Mouse (Mus musculus) urinary bladder, adult 2 months (tissue): ENCODE measurements around the gene Hoxa11. TPM values are rescaled to one million over a fixed set of nuclear protein-coding genes. Genes with fewer than 3 reads are reported as not detected.
A peak's percentile ranks its signal among the peaks of the same experiment; 100 is the strongest.

Source experiments
- DNase-seq: peaks from one replicate; pipeline ENCODE4 v3.0.0; 2022; ENCODE audit warnings: low spot score
- polyA plus RNA-seq: library from polyadenylated mRNA; depleted of rRNA; stranded (reverse); fragments of >200 nt; gene quantifications from 2 replicates; pipeline ENCODE4 v1.2.3, GENCODE M21; 2012

Hoxa11 gene
- polyA plus RNA-seq, 1 experiment, result 25.4 TPM

DNA sequence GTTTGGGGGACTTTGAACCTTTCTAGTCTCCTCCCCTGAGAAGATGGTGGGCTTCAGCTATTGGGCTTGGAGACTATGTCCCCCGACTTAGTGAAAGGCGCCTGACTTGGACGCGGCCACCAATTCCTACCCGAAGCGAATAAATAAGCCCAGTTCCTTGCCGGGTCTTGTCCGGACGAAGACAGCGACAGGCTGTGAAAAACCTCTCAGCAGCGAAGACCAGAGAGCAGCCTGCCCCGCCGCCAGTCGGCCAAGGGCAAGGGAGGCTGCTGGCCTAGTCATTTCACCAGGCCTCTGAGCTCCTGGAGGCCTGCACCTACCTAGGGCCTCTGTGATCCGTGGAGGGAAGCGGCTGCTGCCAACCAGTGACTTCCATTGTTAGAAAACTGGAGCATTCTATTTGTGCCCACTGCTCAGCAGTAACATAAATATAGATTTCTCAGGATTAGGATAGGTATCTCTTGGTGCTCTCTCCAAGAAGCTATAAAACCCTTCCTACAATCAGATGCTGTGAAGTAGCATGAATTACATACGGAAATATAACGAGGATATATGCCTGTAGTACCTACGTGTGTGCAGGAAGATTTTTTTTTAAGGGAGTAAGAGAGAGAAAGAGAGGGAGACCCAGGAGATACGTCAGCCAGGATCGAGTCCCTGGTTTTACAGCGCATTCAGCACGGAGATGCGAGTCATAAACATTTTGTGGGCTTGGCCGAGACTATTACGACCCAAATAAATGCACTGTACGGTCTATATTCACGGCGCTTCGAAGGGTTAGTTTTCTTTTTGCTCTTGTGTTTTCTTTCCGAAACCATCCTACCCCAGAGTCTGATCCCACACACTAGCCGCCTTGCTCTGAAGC is 25.4 kb downstream of the Hoxa11 start:
- DNase-seq, result peak; percentile 62

DNA sequence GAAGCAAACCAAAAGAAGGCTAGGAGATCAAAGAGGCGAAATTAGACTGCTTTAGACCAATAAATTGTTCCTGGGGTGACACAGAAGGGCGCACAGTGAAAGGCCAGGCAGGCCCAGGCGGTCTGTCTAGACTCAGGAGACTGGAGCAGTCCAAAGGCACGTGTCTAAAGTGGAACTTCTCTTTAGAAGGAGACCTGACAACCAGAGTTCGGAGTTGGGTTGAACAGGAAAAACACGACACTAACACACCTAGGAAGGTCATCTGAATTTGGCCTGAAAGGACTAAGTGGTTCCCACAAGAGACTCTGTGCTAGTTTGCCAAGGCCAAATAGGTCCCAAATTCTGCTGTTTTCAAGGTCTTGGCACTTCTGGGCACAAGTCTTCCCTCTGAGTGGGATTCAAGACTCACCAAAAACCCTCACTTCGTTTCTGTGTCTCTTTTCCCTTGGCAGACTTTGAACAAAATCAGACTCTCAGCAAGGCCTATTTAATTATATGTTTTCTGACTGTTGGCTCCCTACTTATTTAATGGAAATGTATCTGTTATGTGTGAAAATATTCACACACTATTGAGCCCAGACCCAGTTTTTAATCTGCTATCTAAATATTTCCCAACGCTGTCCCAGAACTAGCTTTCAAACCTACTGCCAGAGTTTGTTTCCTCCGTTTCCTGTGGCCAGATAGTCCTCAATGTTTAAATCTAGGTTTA is 26.2 kb downstream of the Hoxa11 start:
- DNase-seq, result no peak

DNA sequence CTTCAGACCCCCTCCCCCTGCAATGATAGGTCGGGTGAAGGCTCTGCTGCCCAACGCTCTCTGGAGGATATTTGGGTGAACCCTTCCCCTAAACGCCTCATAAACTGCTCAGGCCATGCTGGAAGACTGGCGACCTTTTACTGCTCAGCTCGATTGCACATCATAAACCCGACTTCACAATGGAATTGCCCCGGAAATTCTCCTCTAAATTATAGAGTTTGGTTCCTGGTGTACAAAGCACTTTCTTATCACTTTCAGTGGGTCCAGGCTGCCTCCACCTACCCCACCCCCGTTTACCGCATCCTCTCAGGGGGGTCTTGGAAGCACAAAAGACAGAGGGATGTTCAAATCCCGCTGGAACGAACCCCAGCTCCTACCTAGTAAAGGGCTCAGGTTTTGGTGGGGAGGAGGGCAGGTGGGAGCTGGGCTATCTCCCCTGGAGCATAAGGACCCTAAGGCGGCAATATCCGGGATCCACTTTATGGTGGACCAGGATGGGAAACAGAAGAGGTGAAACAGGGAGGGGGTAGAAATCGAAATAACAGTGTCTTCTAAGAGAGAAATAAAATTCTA is 26.9 kb downstream of the Hoxa11 start:
- no peak for DNase-seq

DNA sequence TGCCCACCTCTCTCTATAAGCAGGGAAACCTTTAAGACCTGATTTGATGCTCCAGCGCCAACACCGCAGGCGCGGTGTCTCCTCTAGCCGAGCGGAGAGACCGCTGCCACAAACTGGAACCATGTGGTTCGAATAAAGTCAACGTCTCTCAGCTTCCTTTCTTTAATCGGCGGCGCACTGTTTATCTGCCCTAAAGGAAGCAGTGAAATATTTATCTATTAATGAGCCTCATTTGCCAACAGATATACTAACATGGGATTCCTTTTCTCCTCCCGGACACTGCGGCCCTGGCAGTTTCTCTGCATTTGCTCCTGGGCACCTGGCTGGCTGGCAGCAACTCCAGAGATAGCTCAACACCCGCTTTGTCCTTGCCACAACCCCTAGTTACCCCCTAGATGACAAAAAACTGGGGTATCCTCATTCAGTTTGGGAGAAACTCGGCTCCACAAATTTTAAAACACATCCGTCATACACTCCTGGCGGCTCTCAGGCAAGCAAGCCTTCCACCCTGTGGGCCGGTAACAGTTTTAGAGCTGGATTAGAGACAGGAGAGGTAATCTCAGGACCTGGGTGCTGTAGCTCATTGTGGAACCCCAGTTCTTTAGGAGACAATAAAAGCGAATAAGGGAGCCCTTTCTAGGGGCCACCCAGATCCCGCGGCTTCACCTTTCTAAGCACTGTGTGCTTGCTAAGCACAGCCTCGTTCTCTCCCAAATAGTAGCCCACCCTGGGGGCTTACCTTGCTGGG is 27.5 kb downstream of the Hoxa11 start:
- DNase-seq, result no peak

DNA sequence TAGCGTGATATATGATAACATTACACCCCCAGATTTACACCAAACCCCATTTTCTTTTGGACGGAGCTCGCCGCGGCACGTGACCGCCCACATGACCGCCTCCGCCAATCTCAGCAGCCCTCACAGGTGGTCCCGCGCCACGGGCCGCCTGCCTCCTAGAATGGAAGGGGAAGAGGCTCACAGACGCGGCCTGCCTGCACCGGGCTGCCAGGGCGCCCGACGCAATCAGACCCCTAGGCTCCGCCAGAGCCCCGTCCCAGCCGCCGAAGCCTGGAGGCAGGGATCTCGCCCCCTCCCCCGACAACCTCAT is 28.2 kb downstream of the Hoxa11 start:
- peak; percentile 88 for DNase-seq

DNA sequence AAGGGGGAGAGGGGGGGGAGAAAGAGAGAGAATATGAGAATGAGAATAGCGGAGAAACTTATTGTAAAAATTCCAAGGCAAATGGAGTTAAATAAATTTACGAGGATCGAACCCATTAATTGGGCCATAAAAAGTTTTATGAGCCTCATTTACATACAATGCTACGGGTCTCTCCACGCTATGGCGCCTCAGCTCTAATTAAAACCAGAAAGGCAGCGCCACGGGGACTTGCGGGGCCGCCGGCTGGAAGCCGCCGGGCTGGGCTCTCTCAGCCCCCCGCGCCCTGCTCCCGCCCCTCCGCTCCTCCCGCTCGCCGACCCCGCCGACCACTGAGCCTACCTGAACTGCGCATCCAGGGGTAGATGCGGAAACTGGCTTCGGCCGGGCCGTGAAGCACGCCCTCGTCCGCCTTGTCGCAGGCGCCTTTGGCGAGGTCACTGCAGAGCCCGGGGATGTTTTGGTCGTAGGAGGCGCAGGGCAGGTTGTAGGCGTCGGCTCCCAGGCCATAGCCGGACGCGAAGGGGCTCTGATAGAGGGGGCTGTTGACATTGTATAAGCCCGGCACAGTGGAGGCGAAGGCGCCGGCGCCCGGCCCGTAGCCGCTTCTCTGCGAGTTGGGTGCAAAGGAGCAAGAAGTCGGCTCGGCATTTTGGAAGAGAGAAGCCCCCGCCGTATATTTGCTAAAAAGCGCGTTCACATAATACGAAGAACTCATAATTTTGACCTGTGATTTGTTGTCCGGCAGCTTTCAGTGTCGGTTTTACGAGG is 28.7 kb downstream of the Hoxa11 start:
- peak; percentile 66 for DNase-seq

DNA sequence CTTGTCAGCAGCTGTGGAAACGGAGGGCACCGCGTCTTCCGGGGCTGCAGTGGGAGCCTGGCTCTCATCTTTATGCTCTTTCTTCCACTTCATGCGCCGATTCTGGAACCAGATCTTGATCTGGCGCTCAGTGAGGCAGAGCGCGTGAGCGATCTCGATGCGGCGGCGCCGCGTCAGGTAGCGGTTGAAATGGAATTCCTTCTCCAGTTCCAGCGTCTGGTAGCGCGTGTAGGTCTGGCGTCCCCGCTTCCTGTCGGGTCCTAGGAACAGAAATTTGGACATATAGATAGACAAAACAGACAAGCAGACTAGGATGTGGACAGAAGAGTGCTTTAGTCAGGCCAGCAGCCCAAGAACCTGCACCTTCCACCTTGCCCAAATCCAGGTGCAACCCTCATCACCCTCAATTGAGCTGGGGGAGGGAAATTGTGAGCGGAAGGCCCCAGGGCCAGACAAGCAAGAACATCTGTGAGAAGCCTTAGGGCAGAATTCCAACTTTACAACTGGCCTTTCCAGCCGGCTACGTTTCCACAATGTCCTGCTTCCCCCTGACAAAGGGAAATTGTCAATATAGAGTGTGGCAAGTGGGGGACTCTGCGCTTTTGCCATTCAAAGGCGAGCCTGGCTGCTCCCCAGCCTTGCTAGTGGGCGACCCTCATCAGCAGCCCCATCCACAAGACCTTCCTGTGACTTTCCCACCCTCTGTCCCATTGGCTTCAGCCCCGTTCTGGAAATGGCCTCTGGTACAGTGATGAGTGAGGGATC is 29.7 kb downstream of the Hoxa11 start:
- DNase-seq, result peak; percentile 29

DNA sequence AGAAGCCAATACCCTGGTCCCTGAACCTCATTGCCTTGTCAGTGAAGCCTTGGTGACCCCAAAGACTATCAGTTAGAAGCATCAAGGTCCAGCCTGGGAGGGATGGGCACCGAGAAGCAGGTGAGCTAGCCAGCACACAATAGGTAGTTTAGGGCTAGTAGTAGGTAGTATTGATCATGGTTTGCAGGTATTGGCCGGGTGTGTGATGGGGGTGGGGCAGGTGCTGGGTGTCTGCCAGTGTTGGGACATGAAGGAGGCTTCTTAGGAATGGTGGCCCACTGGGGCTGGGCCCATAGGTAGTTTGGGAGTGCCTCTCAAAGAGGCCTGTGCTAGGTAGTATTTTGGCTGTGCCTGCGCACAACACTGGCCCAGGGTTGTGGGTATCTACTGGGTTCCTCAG is 30.5 kb downstream of the Hoxa11 start:
- DNase-seq, result no peak

DNA sequence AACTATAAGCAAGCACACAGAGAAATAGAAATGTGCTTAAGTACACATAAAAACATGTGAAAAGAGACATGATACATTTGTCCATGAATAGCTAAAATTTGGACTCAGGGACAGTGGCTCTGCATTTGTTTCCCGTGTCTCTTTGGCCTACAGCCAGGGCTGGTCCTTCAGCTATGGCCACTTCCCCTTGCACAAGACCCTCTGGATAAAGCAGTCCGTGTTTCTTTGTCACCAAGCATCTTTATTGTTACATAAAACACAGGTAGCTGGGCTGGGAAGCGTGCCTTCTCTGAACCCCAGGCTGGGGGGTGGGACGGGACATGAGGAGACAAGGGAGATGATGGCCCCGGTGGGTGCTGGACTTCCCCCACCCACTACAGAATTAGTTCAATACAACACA is 31.3 kb downstream of the Hoxa11 start:
- no peak for DNase-seq

DNA sequence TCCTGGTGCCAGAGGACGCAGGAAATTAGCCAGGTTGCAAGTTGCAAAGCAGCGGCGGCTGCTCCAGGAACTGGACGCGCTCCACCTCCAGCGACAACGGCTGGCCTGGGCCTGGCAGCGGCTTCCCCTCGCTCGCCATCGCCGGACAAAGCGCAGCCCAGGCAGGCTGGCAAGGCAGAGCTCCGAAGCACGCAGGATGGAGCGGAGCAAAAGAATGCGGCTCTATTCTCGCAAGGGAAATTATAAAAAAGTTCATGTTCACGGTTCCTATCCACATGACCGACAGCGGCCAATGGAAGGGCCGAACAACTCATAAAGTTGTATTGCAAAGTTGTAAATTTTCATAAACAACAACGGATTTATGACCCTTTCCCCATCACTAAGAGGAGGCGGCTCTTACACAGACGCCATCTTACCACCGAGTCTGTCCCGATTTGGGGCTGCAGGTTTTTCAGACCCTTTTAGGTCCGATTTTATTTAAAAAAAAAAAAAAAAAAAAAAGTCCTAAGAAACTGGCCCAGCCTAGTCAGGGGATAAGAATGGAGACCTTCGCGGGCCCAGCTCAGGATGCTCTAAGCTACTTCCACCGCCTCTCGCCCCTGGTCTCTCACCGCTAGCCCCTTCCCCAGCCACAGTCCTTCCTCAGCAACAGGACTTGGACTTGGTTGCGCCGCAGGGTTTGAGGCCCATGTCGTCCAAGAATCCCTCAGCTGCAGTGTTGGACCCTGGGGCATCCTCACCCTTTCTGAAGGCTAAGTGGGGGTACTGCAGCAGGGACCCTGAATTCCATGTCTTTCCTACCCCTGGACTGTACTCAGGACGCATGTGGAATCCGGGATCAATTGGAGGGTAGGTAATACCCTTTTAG is 32.3 kb downstream of the Hoxa11 start, which contains the start of the genes Hoxa3 and Gm28308:
TSS of gene Hoxa3 (minus strand) at position 218 of the 868 bp plus-strand sequence.
TSS of gene Gm28308 (minus strand) at position 221 of the 868 bp plus-strand sequence.
- DNase-seq, result peak; percentile 80

DNA sequence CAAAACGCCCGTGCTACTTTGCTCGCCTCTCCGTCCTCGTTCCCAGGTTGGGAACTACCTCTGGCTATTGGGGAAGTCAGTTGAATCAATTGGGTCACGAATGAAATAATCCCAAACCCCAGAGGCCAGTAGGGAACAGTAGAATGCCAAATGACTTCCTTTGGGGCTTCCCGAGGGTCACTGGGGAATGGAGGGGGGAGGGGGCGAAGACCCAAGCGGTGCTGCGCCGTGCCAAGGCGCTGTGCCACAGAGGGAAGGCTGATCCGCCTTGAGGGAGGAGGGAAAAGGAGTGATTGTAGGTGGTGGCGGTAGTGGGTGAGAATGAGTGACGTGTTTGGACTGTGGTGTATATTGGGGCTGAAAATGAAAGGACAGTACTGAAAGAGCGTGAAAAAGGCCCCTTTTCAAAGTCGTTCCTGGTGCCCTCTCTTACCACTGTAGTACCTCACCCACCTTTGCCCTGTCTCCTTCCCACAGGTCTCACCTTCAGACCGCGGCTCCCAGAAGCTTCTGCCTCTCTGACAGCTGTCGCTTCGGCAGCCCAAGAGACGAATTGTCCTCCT is 33.0 kb downstream of the Hoxa11 start:
- peak; percentile 49 for DNase-seq

DNA sequence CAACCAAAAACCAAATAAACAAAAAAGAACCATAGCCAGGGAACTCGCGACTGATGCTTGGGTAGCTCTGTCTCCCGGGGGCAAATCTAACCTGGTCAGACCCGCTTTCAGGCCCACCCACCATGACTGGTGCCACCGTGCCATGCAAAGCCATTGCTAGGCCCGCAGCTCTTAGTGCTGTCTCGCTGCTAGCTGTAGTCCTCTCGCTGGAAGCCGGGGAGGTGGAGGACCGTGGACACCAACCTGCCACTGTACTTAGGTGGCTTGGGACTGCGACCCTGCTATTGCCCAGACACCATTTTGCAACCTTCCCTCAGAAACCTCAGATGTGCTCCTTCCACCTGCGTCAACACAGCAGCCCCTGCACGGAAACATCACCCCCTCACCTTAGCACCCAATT is 33.6 kb downstream of the Hoxa11 start:
- DNase-seq, result peak; percentile 32

DNA sequence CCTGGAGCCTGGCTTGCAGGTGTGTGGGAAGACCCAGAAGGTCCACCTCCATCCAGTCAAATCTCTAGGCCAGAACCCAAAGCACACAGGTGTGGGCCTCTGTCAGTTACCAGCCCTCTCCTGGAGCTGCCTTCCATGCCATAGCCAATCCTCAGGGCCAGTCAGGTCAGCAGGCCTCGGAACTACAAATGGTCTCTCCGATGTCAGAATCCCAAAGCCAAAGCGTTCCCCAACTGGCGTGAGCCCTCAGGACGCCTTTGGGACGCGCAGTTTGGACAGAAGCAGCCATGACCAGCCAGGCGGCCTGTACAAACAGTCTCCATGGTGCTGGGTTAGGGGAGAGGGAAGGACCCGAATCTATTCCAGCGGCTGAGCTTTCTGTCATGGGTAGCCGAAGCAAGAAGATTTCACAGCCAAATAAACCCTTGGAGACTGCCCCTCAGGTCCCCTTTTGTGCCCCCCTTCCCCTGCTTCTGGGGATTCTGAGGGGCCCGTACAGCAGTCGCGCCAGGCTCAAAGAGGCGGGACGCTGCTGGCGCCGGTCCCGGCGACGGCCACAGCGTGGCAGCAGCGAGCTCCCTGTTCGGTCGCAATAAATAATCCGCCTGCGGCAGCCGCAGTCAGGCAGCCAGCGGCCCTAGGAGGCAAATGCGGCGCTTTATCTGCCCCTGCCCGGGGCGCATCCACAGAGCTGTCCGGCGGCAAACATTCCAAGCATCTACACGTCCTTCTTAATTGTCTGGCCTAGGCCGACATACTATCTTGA is 34.3 kb downstream of the Hoxa11 start:
- DNase-seq, result peak; percentile 76

DNA sequence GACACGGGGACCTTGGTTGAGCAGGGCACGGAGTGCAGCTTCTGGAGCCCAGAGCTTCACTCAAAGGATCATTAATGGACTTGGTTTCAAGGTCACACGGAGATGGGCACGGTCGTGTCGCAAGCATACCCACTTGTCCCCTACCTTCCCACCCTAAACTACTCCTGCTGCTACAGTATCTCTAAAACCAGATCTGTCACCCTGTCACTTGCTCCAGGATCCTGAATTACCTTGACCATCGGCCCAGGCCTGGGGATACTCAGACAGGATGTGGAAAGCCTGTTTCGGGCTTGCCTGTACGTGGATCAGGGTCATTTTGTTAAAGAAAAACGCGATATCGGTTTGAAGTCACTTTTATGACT is 35.9 kb downstream of the Hoxa11 start:
- no peak for DNase-seq

DNA sequence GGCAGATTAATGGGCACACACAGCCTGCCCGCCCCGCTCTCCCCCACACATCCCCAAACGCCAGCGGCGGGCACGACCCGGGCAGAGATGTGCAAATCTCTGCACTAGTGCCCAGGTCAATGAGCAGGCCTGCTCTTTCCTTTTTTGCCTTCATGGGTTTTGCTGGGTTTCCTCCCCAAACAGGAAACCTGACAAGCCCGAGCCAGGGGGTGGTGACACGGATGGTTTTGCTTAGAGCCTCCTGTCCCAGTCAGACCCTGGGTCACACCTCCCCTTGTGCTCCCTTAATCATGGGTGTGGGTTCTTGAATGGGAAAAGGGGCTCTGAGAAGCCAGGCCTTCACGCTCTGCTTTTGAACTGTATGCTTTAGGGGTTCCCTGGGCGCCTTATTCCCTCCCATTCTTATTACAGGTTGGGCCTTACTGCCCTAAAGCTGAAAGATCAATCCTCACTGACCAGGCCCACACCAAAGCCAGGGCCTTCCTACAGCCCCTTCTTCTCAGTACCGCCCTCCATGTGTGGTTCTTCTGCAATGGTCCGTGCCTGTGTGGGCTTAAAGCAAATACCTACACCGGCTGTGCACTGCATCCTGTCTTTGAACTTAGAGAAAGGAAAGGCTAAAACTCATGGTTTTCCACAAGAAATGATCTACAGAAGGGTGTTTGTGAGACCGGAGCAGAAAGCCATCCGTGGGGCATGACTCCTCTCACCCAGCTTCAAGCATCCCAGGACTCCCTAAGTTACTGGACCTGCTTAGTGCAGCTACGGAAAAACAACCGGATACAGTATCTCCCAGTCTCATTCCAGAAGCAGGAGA is 36.5 kb downstream of the Hoxa11 start:
- DNase-seq, result no peak

DNA sequence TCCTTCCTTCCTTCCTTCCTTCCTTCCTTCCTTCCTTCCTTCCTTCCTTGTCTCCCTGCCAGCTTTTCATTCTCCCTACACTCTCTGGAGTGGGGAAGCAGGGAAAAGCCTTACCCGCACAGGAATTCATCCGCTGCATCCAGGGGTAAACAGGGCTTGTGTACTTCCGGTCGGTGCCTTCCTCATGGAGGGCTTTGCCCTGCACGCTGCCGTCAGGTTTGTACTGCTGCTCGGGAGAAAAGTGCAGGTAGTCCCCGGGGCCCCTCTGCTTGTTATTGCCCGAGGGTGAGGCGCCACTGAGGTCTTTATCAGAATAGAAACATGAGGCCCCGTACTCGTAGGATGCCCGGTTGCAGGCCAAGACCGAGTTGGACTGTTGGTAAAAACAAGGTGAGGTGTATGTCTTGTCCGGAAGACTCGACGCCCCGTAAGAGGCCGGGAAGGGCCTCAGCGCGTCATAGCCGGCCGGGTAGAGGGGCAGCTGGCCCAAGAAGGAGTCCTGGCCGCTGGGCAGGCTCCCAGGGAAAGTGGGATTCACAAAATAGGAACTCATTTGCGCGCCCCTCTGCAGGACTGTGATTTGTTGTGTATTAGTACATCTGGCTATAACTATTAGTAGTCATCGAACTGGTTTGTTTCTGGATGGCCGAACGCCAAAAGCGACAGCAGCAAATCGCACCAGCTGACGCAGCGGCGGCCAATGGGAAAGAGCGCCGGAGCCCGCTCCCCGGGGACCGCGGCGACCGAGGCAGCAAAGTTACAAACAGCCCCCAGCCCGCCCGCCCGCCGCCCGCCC is 37.3 kb downstream of the Hoxa11 start, which contains the start of gene Hoxa6:
TSS of gene Hoxa6 (minus strand) at position 651 of the 796 bp plus-strand sequence.
- DNase-seq, result peak; percentile 43

DNA sequence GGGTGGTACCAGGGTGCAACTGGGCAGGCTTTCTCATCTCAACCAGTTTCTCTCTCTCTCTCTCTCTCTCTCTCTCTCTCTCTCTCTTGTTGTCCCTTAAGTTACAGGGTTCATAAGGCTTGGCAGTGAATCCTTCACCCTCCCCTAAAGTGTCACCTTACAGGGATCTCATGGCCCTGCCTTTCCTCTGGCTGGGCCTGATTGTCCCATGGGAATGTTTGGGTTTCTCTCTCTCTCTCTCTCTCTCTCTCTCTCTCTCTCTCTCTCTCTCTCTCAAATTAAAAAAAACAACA is 38.0 kb downstream of the Hoxa11 start:
- DNase-seq, result no peak
